9 mouse cellular contexts compared by ENCODE assay signal in genomic region chr9:59723791-59724442, GRCm38 (mm10). TPM values are rescaled to one million over a fixed set of nuclear protein-coding genes. Genes with fewer than 3 reads are reported as not detected.
DNase-seq lines count a peak whose midpoint lies in the region; ATAC-seq and TF ChIP-seq lines count a peak whose summit lies in the region.
"Had no signal": no experiment of that assay in that cellular context is flagged by ENCODE, and none has a peak within 500 bp of the region (broad histone marks: within the 10 kb centered on the region; RNA-seq: fewer than 3 reads in every experiment).

No protein-coding gene starts in this region.

- peak; percentile 32; the same call in 1 of the 2 replicates for ATAC-seq in forebrain, postnatal 0 days

- WGBS in forebrain, postnatal 0 days: 40% methylated on average over 8 of the region's 8 CpGs

- no peaks in the 10 kb centered on the region; the same call in 1 of the 2 replicates for H3K4me1 ChIP-seq in forebrain, postnatal 0 days (ENCODE audit: insufficient read depth)

- peak; percentile 20 for DNase-seq in urinary bladder, postnatal 25 days (ENCODE audit: low spot score)
- DNase-seq in urinary bladder, adult 2 months (ENCODE audit: low spot score): no peak
- peak; percentile 43 for DNase-seq in forebrain, postnatal 0 days
- DNase-seq in kidney, adult 11 months: peak; percentile 91
- DNase-seq in left cerebral cortex, adult 8-10 months (ENCODE audit: low spot score in 2 of 2): peak; percentile 40 to 48
- peak; percentile 15 for DNase-seq in retina, embryonic 14.5 days (ENCODE audit: low spot score)
- no peak for DNase-seq in T-cell, adult 2 months (ENCODE audit: low spot score)
- DNase-seq in spleen, postnatal 36 days (ENCODE audit: low spot score in 2 of 2): no peak

- no peaks in the 10 kb centered on the region for H3K9me3 ChIP-seq in forebrain, postnatal 0 days (ENCODE audit: low read length)

- H3K4me3 ChIP-seq in forebrain, postnatal 0 days (ENCODE audit: low read depth, low read length): no peak overlapping the region

- TF ChIP-seq CTCF in forebrain, postnatal 0 days (IDR thresholded peaks at IDR 0.05; ENCODE audit: low read depth): no peak

- no peaks in the 10 kb centered on the region for H3K36me3 ChIP-seq in forebrain, postnatal 0 days (ENCODE audit: insufficient read depth)

- no peaks in the 10 kb centered on the region; the same call in 1 of the 2 replicates for H3K27me3 ChIP-seq in forebrain, postnatal 0 days (ENCODE audit: insufficient read depth, low read length)

- no peak overlapping the region for H3K9ac ChIP-seq in forebrain, postnatal 0 days

- peak overlapping the region; percentile 52; the same call in 1 of the 2 replicates for H3K4me2 ChIP-seq in forebrain, postnatal 0 days (ENCODE audit: low read depth)

- no peak overlapping the region for H3K27ac ChIP-seq in forebrain, postnatal 0 days (ENCODE audit: low read depth, low read length)
- H3K27ac ChIP-seq: macrophage had no signal

RNA-seq across cellular contexts. Expression of gene Senp8, which starts 26.6 kb away (rescaled TPM):
- polyA plus RNA-seq in urinary bladder, adult 2 months (2012; rRNA removed): 6.5 and 7.0 TPM in 2 replicates
- 2.9 and 4.7 TPM in 2 replicates for total RNA-seq in forebrain, postnatal 0 days (2014; rRNA removed)
- polyA plus RNA-seq in forebrain, postnatal 0 days (2015; fragmentation: Nextera tagmentation; extraction: Ambion mirVana): 2.1 and 3.2 TPM in 2 replicates
- total RNA-seq in left cerebral cortex, adult 8-10 months (2022): 1 to 10 TPM; 7.7 to 9.4 (median 7.8) TPM

RNA-seq across cellular contexts. Expression of gene Myo9a, which starts 26.8 kb away (rescaled TPM):
- polyA plus RNA-seq in urinary bladder, adult 2 months (2012; rRNA removed): 9.2 and 9.6 TPM in 2 replicates
- total RNA-seq in forebrain, postnatal 0 days (2014; rRNA removed): 56.6 and 59.9 TPM in 2 replicates
- 8.4 and 13.2 TPM in 2 replicates for polyA plus RNA-seq in forebrain, postnatal 0 days (2015; fragmentation: Nextera tagmentation; extraction: Ambion mirVana)
- 10 to 100 TPM; 66.3 to 92.0 (median 74.4) TPM for total RNA-seq in left cerebral cortex, adult 8-10 months (2022)

RNA-seq across cellular contexts. Expression of gene Gramd2, which starts 44.0 kb away (rescaled TPM):
- polyA plus RNA-seq in urinary bladder, adult 2 months (2012; rRNA removed): 5.0 and 6.3 TPM in 2 replicates
- total RNA-seq in forebrain, postnatal 0 days (2014; rRNA removed): 5.7 and 8.6 TPM in 2 replicates
- 4.7 and 5.3 TPM in 2 replicates for polyA plus RNA-seq in forebrain, postnatal 0 days (2015; fragmentation: Nextera tagmentation; extraction: Ambion mirVana)
- total RNA-seq in left cerebral cortex, adult 8-10 months (2022): 10 to 100 TPM in 3 of 4 experiments, 1 to 10 TPM in 1; 8.1 to 14.0 (median 10.7) TPM

Comparison
In these comparisons a context has a peak if more than half of its experiments do, and no peak if none do; other contexts are left out.
1. DNase-seq: peak in urinary bladder, postnatal 25 days (single experiment), forebrain, postnatal 0 days (single experiment), kidney, adult 11 months (single experiment), left cerebral cortex, adult 8-10 months (2 of 2) and retina, embryonic 14.5 days (single experiment); none in urinary bladder, adult 2 months (single experiment), T-cell, adult 2 months (single experiment) and spleen, postnatal 36 days (0 of 2).